Mouse (Mus musculus) midbrain, embryonic 13.5 days (tissue): ENCODE measurements around the gene Ccdc171. TPM values are rescaled to one million over a fixed set of nuclear protein-coding genes. Genes with fewer than 3 reads are reported as not detected.
"Not testable (repeated sequence)": the region's sequence is repeated elsewhere in the genome, so short reads cannot be mapped to it uniquely, and the experiment has no call there.

Source experiments
- ATAC-seq: fragments of 200-750 bp; cut with Nextera tagmentation; 2 replicates; pipeline ENCODE4 v1.8.0; 2017; ENCODE audit warnings: mild to moderate bottlenecking, moderate TSS enrichment, moderate library complexity
- H3K27ac ChIP-seq: fragments of 300-500 bp; sonication (generic); 2 replicates; pipeline ENCODE4 v1.5.1; 2015; ENCODE audit warnings: inconsistent platforms, mild to moderate bottlenecking, moderate library complexity
- H3K27me3 ChIP-seq: fragments of 300-500 bp; sonication (generic); 2 replicates; pipeline ENCODE4 v1.6.1; 2015; ENCODE audit warnings: mild to moderate bottlenecking, inconsistent platforms
- H3K36me3 ChIP-seq: fragments of 300-500 bp; sonication (generic); 2 replicates; pipeline ENCODE4 v1.6.1; 2015; ENCODE audit warnings: mild to moderate bottlenecking, inconsistent platforms
- H3K4me1 ChIP-seq: fragments of 300-500 bp; sonication (generic); replicated peaks from 2 replicates; pipeline ENCODE4 v1.6.1; 2015; ENCODE audit warnings: inconsistent platforms
- H3K4me2 ChIP-seq: fragments of 300-500 bp; sonication (generic); replicated peaks from 2 replicates; pipeline ENCODE4 v1.6.1; 2015; ENCODE audit warnings: moderate library complexity, mild to moderate bottlenecking, inconsistent platforms
- H3K4me3 ChIP-seq: fragments of 300-500 bp; sonication (generic); replicated peaks from 2 replicates; pipeline ENCODE4 v1.5.1; 2015; ENCODE audit warnings: mild to moderate bottlenecking, inconsistent platforms
- H3K9ac ChIP-seq: fragments of 300-500 bp; sonication (generic); replicated peaks from 2 replicates; pipeline ENCODE4 v1.6.1; 2015; ENCODE audit warnings: mild to moderate bottlenecking, inconsistent platforms
- H3K9me3 ChIP-seq: fragments of 300-500 bp; sonication (generic); 2 replicates; pipeline ENCODE4 v1.6.1; 2016; ENCODE audit warnings: mild to moderate bottlenecking, inconsistent platforms
- WGBS: fragments of 180-500 bp; shearing (Covaris S2); methylation state at CpG from one replicate; pipeline ENCODE4 v1.1.7; 2015; 5-methylcytosine and 5-hydroxymethylcytosine counted together
- polyA plus RNA-seq: library from polyadenylated mRNA; unstranded; fragments of >200 nt; fragmentation: Nextera tagmentation; extraction: Ambion mirVana; gene quantifications from 2 replicates; pipeline ENCODE4 v1.2.1, GENCODE M21; 2015

The Ccdc171 gene
- polyA plus RNA-seq, 1 experiment from 2014 or later: 5.6 TPM

DNA sequence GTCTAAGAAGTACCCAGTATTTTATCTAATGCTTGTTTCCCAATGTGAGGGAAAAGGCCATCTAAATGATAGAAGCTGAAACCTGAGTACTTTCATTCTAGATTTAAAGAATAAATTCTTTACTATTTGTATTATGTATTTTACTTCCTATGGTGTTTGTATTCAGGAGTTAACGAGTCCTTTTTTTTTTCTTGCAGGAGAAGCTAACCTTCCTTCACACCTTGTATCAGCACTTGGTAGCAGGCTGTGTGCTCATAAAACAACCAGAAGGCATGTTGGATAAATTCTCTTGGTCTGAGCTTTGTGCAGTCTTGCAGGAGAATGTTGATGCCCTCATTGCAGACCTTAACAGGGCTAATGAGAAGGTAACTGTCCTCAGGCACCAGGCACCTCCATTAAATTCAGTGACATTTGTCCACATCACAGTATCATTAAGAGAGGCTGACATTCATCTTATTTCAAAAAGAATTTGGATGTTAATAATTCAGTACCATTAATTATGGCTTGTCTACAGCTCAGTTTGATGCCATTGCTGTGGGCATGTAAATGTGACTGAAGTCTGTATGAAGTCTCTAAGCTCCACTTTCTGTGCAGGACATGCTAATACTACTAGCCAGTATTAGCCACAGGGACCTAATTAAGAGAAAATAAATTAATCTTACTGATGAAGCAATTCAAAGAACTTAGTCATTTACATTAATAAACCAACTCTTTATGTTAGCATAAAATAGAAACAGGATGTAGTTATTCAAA lies 136.3 kb downstream of the Ccdc171 start:
- no peak for ATAC-seq

DNA sequence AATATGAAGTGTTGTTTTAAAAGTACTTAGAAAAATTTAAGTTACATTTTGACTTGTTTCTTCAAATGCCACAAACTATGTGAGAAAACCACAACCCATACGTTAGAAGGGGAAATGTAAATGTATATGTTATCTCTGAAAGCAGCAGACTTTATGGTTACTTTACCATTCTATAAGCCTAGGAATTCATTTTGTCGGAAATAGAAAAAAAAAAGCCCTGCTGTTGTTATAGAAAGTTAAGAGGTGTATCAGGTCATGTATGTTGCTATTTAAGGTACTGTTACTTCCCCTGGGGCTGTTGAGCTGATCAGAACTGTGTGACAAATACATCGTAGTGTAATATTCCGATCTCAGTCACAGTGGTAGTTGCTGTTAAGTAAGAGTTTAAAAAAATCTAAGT lies 137.0 kb downstream of the Ccdc171 start:
- no peaks in the 10 kb centered on the region for H3K36me3 ChIP-seq
- H3K9ac ChIP-seq: no peak overlapping the region
- H3K4me3 ChIP-seq: no peak overlapping the region
- H3K4me1 ChIP-seq: no peaks in the 10 kb centered on the region
- ATAC-seq: no peak
- 0 out of 2 replicates have a peak, but pooled peaks cover 4% of the 10 kb centered on the region for H3K9me3 ChIP-seq
- H3K27ac ChIP-seq: no peak overlapping the region
- no peak overlapping the region for H3K4me2 ChIP-seq
- WGBS: 86% methylated on average over 4 of the region's 4 CpGs
- H3K27me3 ChIP-seq: 0 out of 2 replicates have a peak, but pooled peaks cover 3% of the 10 kb centered on the region

More for the DNA sequence above, 136.3 kb downstream of the Ccdc171 start:
- Histone ChIP-seq H3K36me3 (no peaks in the 10 kb centered on the region), H3K27me3 (0 out of 2 replicates have a peak, but pooled peaks cover 3% of the 10 kb centered on the region), H3K4me2 (no peak overlapping the region), H3K4me3 (no peak overlapping the region), H3K4me1 (peaks cover 4% of the 10 kb centered on the region), H3K9me3 (0 out of 2 replicates have a peak, but pooled peaks cover 3% of the 10 kb centered on the region), H3K27ac (no peak overlapping the region), H3K9ac (no peak overlapping the region)
- 84% methylated on average over 1 of the region's 1 CpGs for WGBS

DNA sequence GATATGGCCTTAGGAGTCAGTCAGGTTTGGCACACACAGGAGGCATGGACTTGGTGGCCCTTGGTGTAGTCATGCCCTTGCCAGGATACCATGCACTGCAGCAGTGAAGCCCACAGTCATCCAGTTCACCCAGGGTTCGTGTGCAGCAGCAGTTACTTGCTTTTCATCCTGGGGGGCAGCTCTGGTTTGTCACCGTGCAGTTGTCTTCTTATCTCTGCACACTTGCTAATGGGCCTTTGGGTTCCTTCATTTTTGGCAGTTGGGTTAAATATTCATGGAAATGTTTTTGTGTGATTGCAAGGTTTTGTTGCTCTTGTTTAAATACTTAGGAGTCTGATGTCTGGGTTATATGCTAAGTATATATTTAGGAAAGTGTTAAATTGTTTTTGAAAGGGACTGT lies 144.2 kb downstream of the Ccdc171 start:
- no peaks in the 10 kb centered on the region for H3K36me3 ChIP-seq
- H3K9me3 ChIP-seq: 0 out of 2 replicates have a peak, but pooled peaks cover 4% of the 10 kb centered on the region
- no peaks in the 10 kb centered on the region for H3K4me1 ChIP-seq
- H3K27ac ChIP-seq: no peak overlapping the region
- H3K27me3 ChIP-seq: no peaks in the 10 kb centered on the region
- H3K4me2 ChIP-seq: no peak overlapping the region
- no peak overlapping the region for H3K4me3 ChIP-seq
- 69% methylated on average over 2 of the region's 2 CpGs for WGBS
- no peak for ATAC-seq
- no peak overlapping the region for H3K9ac ChIP-seq

DNA sequence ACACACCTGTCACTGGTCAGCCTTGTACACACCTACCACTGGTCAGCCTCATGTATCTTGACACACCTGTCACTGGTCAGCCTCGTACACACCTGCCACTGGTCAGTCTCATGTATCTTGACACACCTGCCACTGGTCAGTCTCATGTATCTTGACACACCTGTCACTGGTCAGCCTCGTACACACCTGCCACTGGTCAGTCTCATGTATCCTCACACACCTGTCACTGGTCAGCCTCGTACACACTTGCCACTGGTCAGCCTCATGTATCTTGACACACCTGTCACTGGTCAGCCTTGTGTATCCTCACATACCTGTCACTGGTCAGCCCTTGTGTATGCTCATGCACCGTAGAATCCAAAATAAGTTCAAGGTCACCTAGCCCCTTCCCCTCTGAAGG lies 150.0 kb downstream of the Ccdc171 start:
- not testable (repeated sequence) for H3K4me1 ChIP-seq, H3K9ac ChIP-seq, H3K36me3 ChIP-seq, H3K4me2 ChIP-seq, H3K4me3 ChIP-seq, H3K9me3 ChIP-seq, ATAC-seq, H3K27me3 ChIP-seq, H3K27ac ChIP-seq
- 96% methylated on average over 4 of the region's 4 CpGs for WGBS

DNA sequence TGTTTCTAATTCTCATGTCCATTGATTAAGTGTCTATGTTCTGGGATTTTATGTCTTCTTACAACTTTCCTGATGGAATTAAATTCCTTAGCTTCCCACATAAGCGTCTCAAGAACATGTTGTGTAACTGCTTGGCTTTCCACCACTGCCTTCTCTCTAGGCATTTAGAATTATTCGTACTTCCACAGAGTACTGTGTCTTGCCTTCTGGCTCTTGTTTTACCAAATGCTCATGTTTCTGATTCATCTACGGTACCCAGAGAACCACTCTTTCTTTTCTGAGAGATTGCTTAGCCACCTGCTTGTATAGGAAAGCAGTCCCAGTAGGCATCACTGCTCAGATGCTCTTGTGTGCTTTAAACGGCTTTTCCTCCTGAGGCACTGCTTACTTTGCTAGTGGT lies 151.1 kb downstream of the Ccdc171 start:
- H3K27me3 ChIP-seq: no peaks in the 10 kb centered on the region
- no peaks in the 10 kb centered on the region for H3K36me3 ChIP-seq
- H3K9ac ChIP-seq: no peak overlapping the region
- H3K4me2 ChIP-seq: no peak overlapping the region
- no peak overlapping the region for H3K27ac ChIP-seq
- H3K9me3 ChIP-seq: no peaks in the 10 kb centered on the region
- ATAC-seq: no peak
- H3K4me3 ChIP-seq: no peak overlapping the region
- 93% methylated on average over 4 of the region's 4 CpGs for WGBS
- no peaks in the 10 kb centered on the region for H3K4me1 ChIP-seq

DNA sequence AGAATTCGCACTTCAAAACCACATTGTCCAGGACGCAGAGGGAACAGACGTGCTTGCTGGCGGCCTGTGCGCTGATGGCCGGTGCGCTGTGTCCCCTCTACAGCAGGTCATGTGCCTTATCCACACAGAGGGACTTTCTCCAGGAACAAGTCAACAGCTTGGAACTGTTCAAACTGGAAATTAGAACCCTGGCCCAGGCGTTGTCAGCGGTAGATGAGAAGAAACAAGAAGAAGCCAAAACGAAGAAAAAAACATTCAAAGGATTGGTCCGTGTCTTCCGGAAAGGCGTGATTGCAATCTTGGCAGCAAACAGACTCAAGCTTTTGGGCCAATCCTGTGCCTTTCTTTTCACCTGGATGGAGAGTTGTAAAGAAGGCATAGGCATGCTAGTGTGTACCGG lies 155.7 kb downstream of the Ccdc171 start:
- no peaks in the 10 kb centered on the region for H3K9me3 ChIP-seq
- H3K4me3 ChIP-seq: no peak overlapping the region
- ATAC-seq: no peak
- WGBS: 95% methylated on average over 14 of the region's 14 CpGs
- H3K9ac ChIP-seq: no peak overlapping the region
- H3K4me2 ChIP-seq: no peak overlapping the region
- H3K27me3 ChIP-seq: no peaks in the 10 kb centered on the region
- no peaks in the 10 kb centered on the region for H3K36me3 ChIP-seq
- H3K27ac ChIP-seq: no peak overlapping the region
- H3K4me1 ChIP-seq: no peaks in the 10 kb centered on the region

- Histone ChIP-seq H3K4me1 (no peaks in the 10 kb centered on the region), H3K4me3 (no peak overlapping the region), H3K27ac (no peak overlapping the region), H3K36me3 (no peaks in the 10 kb centered on the region), H3K9me3 (no peaks in the 10 kb centered on the region), H3K4me2 (no peak overlapping the region), H3K9ac (no peak overlapping the region), H3K27me3 (no peaks in the 10 kb centered on the region)
- 88% methylated on average over 7 of the region's 7 CpGs for WGBS
- no peak for ATAC-seq
Observed at GRCm38 (mm10) chr4:83682866-83683265, 157.5 kb downstream of the Ccdc171 start.

GRCm38 (mm10) chr4:83700190-83700589 lies 174.8 kb downstream of the Ccdc171 start:
- WGBS: 80% methylated on average over 3 of the region's 3 CpGs
- no peak for ATAC-seq
- Histone ChIP-seq H3K36me3 (0 out of 2 replicates have a peak, but pooled peaks cover 3% of the 10 kb centered on the region), H3K4me1 (no peaks in the 10 kb centered on the region), H3K9me3 (no peaks in the 10 kb centered on the region), H3K9ac (no peak overlapping the region), H3K4me2 (no peak overlapping the region), H3K4me3 (no peak overlapping the region), H3K27me3 (no peaks in the 10 kb centered on the region), H3K27ac (no peak overlapping the region)

- Histone ChIP-seq H3K36me3 (no peaks in the 10 kb centered on the region), H3K4me3 (no peak overlapping the region), H3K9ac (no peak overlapping the region), H3K27ac (no peak overlapping the region), H3K4me1 (no peaks in the 10 kb centered on the region; the same call in 1 of the 2 replicates), H3K27me3 (no peaks in the 10 kb centered on the region), H3K9me3 (no peaks in the 10 kb centered on the region), H3K4me2 (no peak overlapping the region)
- ATAC-seq: no peak
- 93% methylated on average over 1 of the region's 1 CpGs for WGBS
Observed at GRCm38 (mm10) chr4:83716996-83717395, 191.7 kb downstream of the Ccdc171 start.

GRCm38 (mm10) chr4:83719816-83720215 lies 194.5 kb downstream of the Ccdc171 start:
- Histone ChIP-seq H3K27ac (no peak overlapping the region), H3K27me3 (no peaks in the 10 kb centered on the region), H3K36me3 (no peaks in the 10 kb centered on the region), H3K4me1 (no peaks in the 10 kb centered on the region; the same call in 1 of the 2 replicates), H3K4me2 (no peak overlapping the region), H3K9ac (no peak overlapping the region), H3K9me3 (no peaks in the 10 kb centered on the region), H3K4me3 (no peak overlapping the region)
- no peak for ATAC-seq
- WGBS: 45% methylated on average over 11 of the region's 11 CpGs

DNA sequence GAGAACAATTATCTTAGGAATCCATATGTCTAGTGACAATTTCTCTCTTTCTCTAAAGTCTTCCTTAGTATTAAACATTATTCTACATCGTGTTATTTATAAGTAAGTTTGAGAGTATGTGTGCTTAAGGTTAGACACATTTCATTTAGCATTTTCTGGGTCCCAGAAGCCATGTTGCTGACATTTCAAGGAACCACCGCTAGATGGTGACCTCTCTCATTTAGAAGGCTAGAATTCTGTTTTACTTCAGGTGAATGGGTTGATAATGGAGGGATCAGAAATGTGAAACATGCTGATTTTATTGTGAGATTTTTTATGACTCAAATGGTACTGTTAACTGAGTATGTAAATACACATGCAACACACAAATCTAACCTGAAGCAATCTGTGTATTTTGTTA lies 199.8 kb downstream of the Ccdc171 start:
- Histone ChIP-seq H3K4me2 (no peak overlapping the region), H3K27ac (no peak overlapping the region), H3K4me3 (no peak overlapping the region), H3K4me1 (no peaks in the 10 kb centered on the region), H3K9me3 (no peaks in the 10 kb centered on the region), H3K36me3 (no peaks in the 10 kb centered on the region), H3K27me3 (no peaks in the 10 kb centered on the region), H3K9ac (no peak overlapping the region)
- 11% methylated on average over 2 of the region's 2 CpGs for WGBS
- ATAC-seq: no peak

- H3K4me3 ChIP-seq: no peak overlapping the region
- H3K4me2 ChIP-seq: no peak overlapping the region
- H3K9ac ChIP-seq: no peak overlapping the region
- peak; percentile 56; the same call in 1 of the 2 replicates for ATAC-seq
- no peaks in the 10 kb centered on the region for H3K36me3 ChIP-seq
- 67% methylated on average over 9 of the region's 9 CpGs for WGBS
- peaks cover 15% of the 10 kb centered on the region for H3K4me1 ChIP-seq
- no peaks in the 10 kb centered on the region for H3K9me3 ChIP-seq
- no peak overlapping the region for H3K27ac ChIP-seq
- no peaks in the 10 kb centered on the region for H3K27me3 ChIP-seq
Observed at GRCm38 (mm10) chr4:83739137-83739890, 214.0 kb downstream of the Ccdc171 start.
